Mouse (Mus musculus) cerebellum, postnatal 25 days (tissue): ENCODE measurements at regions not wholly inside any gene's neighbourhood (a gene's known extent, or its start where the extent isn't known, plus 50 kb on each side); places are given as distances from the start of the nearest gene placed in this dataset.
A peak's percentile ranks its signal among the peaks of the same experiment; 100 is the strongest.

Source experiments
- DNase-seq, 2 experiments: peaks; one replicate each; pipeline ENCODE4 v3.0.0; 2021; ENCODE audit warnings: mixed read lengths in 2 of 2

DNA sequence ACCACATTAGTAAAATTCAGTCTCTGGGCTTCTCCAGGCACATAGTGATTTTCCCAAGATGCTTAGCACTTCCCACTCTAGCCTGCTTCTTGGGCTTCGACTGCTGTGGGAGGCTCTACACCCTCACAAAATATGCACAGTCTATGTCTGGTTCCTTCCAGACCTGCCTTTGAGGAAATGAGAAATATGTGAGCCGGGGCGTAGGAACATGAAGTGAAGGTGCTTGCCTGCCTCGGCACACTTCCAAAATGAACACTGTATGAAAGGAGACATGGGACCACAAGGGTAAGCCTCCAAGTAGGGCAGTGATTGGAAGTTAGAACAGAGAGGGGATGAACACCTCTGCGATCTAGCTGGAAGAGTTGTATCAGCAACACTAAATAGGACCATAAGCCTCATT lies 54.5 kb downstream of the Gm10260 start:
- no peak for DNase-seq

DNA sequence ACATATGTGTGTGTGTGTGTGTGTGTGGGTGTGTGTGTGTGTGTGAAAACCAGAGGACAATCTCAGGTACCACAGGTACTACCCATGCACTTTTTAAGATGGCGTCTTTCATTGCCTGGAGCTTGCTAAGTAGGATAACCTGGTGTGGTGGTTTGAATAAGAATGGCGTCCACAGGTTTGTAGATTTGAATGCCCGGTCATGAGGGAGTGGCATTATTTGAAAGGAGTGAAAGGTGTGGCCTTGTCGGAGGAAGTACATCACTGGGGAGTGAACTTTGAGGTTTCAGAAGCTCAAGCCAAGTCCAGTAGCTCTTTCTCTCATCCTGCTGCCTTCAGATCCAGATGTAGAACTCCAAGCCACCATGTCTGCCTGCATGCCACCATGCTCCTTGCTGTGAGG lies 55.9 kb downstream of the Gm10260 start:
- DNase-seq: no peak

DNA sequence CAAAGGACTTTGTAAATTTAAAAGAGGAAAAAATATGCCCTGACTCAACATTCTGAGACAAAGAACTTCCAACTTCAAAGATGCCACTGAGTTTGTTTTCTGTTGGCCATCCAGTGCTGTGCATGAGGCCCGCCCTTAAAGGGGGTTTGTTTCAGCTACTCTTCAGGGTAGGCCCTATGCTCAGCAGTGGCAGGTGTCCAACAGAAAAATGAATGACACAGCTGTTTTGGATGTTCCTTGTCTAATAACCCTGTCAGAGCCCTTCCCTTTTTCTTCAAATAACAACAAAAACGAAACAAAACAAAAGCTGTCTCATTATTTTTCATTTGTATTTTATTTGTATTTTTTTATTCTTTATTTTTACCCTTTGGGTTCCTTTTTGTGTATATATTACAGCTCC lies 61.5 kb downstream of the Gm10260 start:
- DNase-seq: no peak

- DNase-seq: no peak
These were observed 62.1 kb downstream of the Gm10260 start for GRCm38 (mm10) chr13:97698317-97698716.

DNA sequence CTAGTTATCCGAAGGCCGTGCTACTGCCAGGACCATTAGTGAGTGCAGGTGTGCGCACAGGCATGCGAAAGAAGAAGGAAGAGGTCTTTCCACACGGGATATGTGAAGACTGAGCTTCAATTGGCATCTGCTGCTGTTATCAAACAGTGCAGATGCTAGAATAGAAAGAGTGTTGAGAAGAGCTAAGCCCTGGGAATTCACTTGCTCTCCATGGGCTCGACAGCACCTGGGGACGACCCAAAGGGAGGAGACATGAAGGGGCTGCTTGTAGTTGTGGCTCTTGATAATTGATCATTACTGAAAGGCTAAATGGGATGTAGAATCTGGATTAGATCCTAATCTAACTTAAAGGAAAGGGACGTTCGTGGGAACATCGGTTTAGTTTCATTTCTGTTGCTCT lies 63.2 kb downstream of the Gm10260 start:
- DNase-seq: no peak

- DNase-seq: no peak
These were observed 65.4 kb downstream of the Gm10260 start for GRCm38 (mm10) chr13:97695022-97695421.

- DNase-seq: no peak
These were observed 66.0 kb downstream of the Gm10260 start for GRCm38 (mm10) chr13:97694356-97694990.

DNA sequence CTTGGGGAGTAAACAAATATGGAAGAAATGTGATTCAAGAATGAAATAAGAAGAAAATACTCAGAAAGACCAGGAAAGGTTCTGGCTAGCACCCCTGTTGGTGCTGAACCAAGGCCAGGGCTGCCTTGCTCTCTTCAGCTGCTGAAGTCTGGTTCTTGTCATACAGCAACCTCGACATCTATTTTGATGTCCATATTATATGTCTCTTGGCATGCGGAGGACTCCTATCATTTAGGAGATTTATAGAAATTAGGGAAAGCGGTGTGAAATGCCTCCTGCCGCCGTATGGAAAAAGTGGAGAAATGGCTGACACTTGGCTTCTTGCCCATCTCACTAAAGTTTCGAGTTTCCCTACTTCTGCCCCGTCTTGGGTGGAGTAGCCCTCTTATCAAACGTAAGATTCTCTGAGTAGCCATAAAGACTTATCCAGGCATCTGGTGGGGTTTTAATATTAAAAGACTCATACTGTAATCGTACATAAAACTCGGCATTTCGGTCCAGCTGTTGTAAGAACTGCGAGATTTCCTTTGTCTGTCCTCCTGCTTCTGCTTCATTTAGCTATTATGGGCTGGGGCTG lies 72.0 kb downstream of the Gm10260 start:
- no peak for DNase-seq

- DNase-seq: no peak
These were observed 76.6 kb downstream of the Gm10260 start for GRCm38 (mm10) chr13:97683836-97684235.

GRCm38 (mm10) chr13:97681228-97681987 lies 79.0 kb downstream of the Gm10260 start:
- DNase-seq: no peak

DNA sequence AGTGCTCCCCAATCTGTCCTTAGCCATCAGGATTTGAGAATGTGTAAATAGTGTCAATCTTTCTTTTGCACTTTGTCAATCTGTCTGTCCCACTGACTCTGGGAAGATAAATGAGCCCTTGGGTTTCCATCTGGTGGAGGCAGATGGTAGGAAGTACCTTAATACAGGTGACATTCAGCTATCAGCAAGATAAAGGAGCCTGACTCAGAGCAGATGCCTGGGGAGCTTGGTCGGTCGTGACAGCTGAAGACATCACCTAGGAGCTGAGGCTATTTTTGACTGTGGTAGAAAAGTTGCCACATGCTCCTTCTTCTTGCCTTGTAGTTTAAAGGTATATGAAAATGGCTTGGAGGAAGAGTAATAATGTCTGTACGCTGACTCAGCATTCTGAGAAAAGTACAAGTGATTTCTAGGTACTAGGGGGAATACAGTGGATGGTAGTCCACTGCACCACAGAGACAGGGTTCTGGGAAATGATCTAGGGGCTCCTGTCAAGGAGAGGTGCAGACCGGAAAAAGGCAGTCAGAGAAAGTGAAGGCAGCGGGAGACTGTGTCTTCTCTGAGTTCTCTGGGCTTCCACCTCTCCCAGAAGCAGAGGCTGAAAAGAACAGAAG lies 80.0 kb downstream of the Gm10260 start:
- peak in 1 of 2 experiments; percentile 17 for DNase-seq

- no peak for DNase-seq
These were observed 81.4 kb downstream of the Gm10260 start for GRCm38 (mm10) chr13:97678991-97679390.

DNA sequence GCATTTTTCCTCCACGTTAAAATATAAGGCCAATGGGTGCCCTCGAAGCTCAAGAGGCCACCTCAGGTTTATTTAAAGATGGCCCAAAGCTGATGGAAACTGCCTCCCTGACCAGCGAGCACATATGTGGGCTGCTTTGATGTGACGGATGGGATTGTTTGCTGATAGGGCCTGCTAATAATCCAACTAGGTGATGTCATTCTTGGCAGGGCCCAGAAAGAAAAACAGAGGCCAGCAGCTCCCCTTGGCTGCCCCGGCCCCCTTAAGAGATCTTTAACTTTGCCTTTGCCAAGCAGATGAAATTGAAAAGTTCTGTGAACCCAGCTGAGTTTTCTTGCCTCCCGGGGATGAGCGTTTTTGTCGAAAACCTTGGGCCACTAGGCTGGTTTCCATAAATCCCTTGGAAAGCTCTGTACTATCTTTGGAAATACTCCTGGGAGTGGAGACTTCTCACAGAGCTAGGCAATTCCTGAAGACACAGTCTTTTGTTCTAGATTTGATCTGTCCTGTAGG lies 83.8 kb downstream of the Gm10260 start:
- DNase-seq: no peak

GRCm38 (mm10) chr13:97673107-97673506 lies 87.3 kb downstream of the Gm10260 start:
- no peak for DNase-seq

- no peak for DNase-seq
These were observed 88.3 kb downstream of the Gm10260 start for GRCm38 (mm10) chr13:97672038-97672675.

- no peak for DNase-seq
These were observed 91.1 kb downstream of the Gm10260 start for GRCm38 (mm10) chr13:97669366-97669765.

- DNase-seq: no peak
These were observed 91.5 kb downstream of the Gm10260 start for GRCm38 (mm10) chr13:97668910-97669309.

- no peak for DNase-seq
These were observed 93.1 kb downstream of the Gm10260 start for GRCm38 (mm10) chr13:97667313-97667712.

DNA sequence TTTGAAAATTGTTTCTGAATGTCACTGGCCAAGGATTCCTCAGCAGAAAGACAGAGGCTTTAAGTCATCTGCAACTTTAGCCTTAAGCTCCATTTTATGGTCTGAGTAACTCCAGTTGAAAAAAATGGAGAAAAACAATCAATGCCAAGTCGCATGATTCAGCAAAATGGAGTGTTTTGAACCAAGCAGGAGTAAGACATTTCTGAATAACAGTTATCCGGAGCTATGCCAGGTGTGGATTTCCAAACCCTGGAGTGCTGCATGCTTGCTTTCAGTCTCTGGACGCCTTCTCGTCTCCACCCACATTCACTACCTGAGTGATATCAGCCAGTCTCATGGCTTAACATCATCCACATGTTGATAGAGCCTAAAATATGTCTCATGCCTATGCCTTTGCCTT lies 93.7 kb downstream of the Gm10260 start:
- no peak for DNase-seq

- DNase-seq: no peak
These were observed 95.2 kb downstream of the Gm10260 start for GRCm38 (mm10) chr13:97665226-97665625.

DNA sequence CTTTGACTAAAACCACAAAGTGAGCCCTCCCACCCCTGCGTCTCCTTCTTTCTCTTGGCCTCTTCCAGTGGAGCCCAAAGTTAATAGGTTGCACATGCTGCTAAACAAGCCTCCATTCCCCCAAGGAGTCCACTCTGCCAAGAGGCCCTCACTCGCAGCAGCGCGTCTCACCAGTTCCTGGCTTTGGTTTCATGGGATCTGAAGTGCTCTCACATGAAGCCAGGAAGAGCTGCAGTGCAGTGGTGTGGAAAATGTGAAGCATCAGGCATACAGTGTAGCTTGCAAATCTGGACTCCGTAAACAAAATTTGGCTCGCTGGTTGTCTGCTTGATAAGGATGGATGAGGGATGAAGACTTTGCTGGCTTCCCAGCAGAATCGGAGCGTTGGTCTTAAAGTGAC lies 97.7 kb downstream of the Gm10260 start:
- peak in 1 of 2 experiments; percentile 19 for DNase-seq

GRCm38 (mm10) chr13:97656618-97657017 lies 103.8 kb downstream of the Gm10260 start:
- DNase-seq: no peak

- no peak for DNase-seq
These were observed 108.2 kb downstream of the Gm10260 start for GRCm38 (mm10) chr13:97652279-97652678.
